Mouse (Mus musculus): ENCODE measurements around the gene Tmc3. TPM values are rescaled to one million over a fixed set of nuclear protein-coding genes. Genes with fewer than 3 reads are reported as not detected.

Tmc3 gene
- total RNA-seq, 2 experiments from 2014 or later: 0.06 to 0.29 TPM

- DNase-seq (ENCODE audit: low spot score in 2 of 2): peak; percentile 10 to 35
- intact Hi-C loops (cut with DNase I): no loop called here
Measured at GRCm38 (mm10) chr7:83580946-83581345, 3.8 kb upstream of the Tmc3 start.

GRCm38 (mm10) chr7:83594056-83594455, 9.3 kb downstream of the Tmc3 start:
- intact Hi-C loops (cut with DNase I): loop anchor here (5.0 kb wide), 1 partner anchor 38 kb away; the partner anchor contains the start of gene Stard5
- no peak for DNase-seq (ENCODE audit: low spot score in 2 of 2)

- DNase-seq (ENCODE audit: low spot score in 2 of 2): no peak
- intact Hi-C loops (cut with DNase I): no loop called here
Measured at GRCm38 (mm10) chr7:83597063-83597462, 12.3 kb downstream of the Tmc3 start.

GRCm38 (mm10) chr7:83598997-83599912, 14.5 kb downstream of the Tmc3 start:
- no peak for DNase-seq (ENCODE audit: low spot score in 2 of 2)
- intact Hi-C loops (cut with DNase I): no loop called here

- intact Hi-C loops (cut with DNase I): no loop called here
- DNase-seq (ENCODE audit: low spot score in 2 of 2): peak; percentile 8 to 26
Measured at GRCm38 (mm10) chr7:83599913-83600286, 15.2 kb downstream of the Tmc3 start.

GRCm38 (mm10) chr7:83604180-83604944, 19.6 kb downstream of the Tmc3 start:
- DNase-seq (ENCODE audit: low spot score in 2 of 2): no peak
- intact Hi-C loops (cut with DNase I): no loop called here

- intact Hi-C loops (cut with DNase I): no loop called here
- no peak for DNase-seq (ENCODE audit: low spot score in 2 of 2)
Measured at GRCm38 (mm10) chr7:83606796-83607195, 22.1 kb downstream of the Tmc3 start.

- intact Hi-C loops (cut with DNase I): no loop called here
- no peak for DNase-seq (ENCODE audit: low spot score in 2 of 2)
Measured at GRCm38 (mm10) chr7:83609891-83610290, 25.2 kb downstream of the Tmc3 start.

GRCm38 (mm10) chr7:83611886-83612285, 27.2 kb downstream of the Tmc3 start:
- no peak for DNase-seq (ENCODE audit: low spot score in 2 of 2)
- intact Hi-C loops (cut with DNase I): no loop called here

GRCm38 (mm10) chr7:83615272-83615671, 30.5 kb downstream of the Tmc3 start:
- intact Hi-C loops (cut with DNase I): no loop called here
- DNase-seq (ENCODE audit: low spot score in 2 of 2): peak in 1 of 2 experiments; percentile 35

GRCm38 (mm10) chr7:83615815-83616214, 31.1 kb downstream of the Tmc3 start:
- DNase-seq (ENCODE audit: low spot score in 2 of 2): no peak
- intact Hi-C loops (cut with DNase I): no loop called here

- intact Hi-C loops (cut with DNase I): no loop called here
- no peak for DNase-seq (ENCODE audit: low spot score in 2 of 2)
Measured at GRCm38 (mm10) chr7:83616268-83616667, 31.5 kb downstream of the Tmc3 start.

- intact Hi-C loops (cut with DNase I): no loop called here
- no peak for DNase-seq (ENCODE audit: low spot score in 2 of 2)
Measured at GRCm38 (mm10) chr7:83618709-83619108, 34.0 kb downstream of the Tmc3 start.

GRCm38 (mm10) chr7:83622582-83622981, 37.9 kb downstream of the Tmc3 start:
- intact Hi-C loops (cut with DNase I): no loop called here
- DNase-seq (ENCODE audit: low spot score in 2 of 2): no peak

- intact Hi-C loops (cut with DNase I): no loop called here
- no peak for DNase-seq (ENCODE audit: low spot score in 2 of 2)
Measured at GRCm38 (mm10) chr7:83624065-83624464, 39.3 kb downstream of the Tmc3 start.

GRCm38 (mm10) chr7:83626557-83627257, 42.0 kb downstream of the Tmc3 start:
- DNase-seq (ENCODE audit: low spot score in 2 of 2): no peak
- intact Hi-C loops (cut with DNase I): no loop called here

- intact Hi-C loops (cut with DNase I): no loop called here
- DNase-seq (ENCODE audit: low spot score in 2 of 2): no peak
Measured at GRCm38 (mm10) chr7:83627369-83627768, 42.6 kb downstream of the Tmc3 start.

- intact Hi-C loops (cut with DNase I): loop anchor here (5.0 to 10.0 kb wide), 2 partner anchors 39 to 66 kb away; no protein-coding TSS in a partner anchor
- DNase-seq (ENCODE audit: low spot score in 2 of 2): no peak
Measured at GRCm38 (mm10) chr7:83631073-83631827, 46.5 kb downstream of the Tmc3 start.
